Mouse (Mus musculus): ENCODE results near the gene Rab25.

DNA sequence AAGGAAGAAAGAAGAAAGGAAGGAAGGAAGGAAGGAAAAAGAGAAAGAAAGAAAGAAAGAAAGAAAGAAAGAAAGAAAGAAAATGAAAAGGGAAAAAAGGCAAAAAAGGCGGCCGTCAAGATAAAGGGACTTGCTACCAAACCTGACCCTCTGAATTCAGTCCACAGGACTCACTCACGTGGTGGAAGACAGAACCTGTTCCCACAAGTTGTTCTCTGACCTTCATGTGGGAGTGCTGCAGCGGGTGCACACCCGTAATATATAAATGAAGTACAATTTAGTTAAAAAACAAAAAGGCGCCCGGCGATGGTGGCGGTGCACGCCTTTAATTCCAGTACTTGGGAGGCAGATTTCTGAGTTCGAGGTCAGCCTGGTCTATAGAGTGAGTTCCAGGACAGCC is 19.5 kb downstream of the Rab25 start:
- TF ChIP-seq CTCF (IDR thresholded peaks at IDR 0.05; ENCODE audit: control insufficient read depth, insufficient read depth, low read length), result no peak
- no peak for TF ChIP-seq POLR2A (IDR thresholded peaks at IDR 0.05; ENCODE audit: borderline replicate concordance, control insufficient read depth, low read depth, low read length)

Measured in bone marrow, adult 2 months (tissue).